Mouse (Mus musculus): Measurements from ENCODE around the gene Ntng2. TPM values are rescaled to one million over a fixed set of nuclear protein-coding genes. Genes with fewer than 3 reads are reported as not detected.
A peak's percentile ranks its signal among the peaks of the same experiment; 100 is the strongest.

The Ntng2 gene
- polyA plus RNA-seq, 1 experiment from 2014 or later: 1.2 TPM

GRCm38 (mm10) chr2:29251095-29252058 lies 1.4 kb downstream of the Ntng2 start:
- Histone ChIP-seq H3K9ac (peak overlapping the region; percentile 61; the same call in 1 of the 2 replicates), H3K4me2 (replicated peaks) (peak overlapping the region; percentile 98), H3K36me3 (no peaks in the 10 kb centered on the region), H3K27ac (no peak overlapping the region), H3K9me3 (no peaks in the 10 kb centered on the region), H3K27me3 (peaks cover 97% of the 10 kb centered on the region), H3K4me1 (peaks cover 24% of the 10 kb centered on the region), H3K4me3 (peak overlapping the region; percentile 60)
- ATAC-seq (ENCODE audit: insufficient number of reproducible peaks, insufficient read depth, low FRiP score, low TSS enrichment): 0 out of 2 replicates have a peak, but pooled peaks have one; percentile 22
- WGBS: under 1% methylated on average over 61 of the region's 61 CpGs

- peaks cover 92% of the 10 kb centered on the region for H3K27me3 ChIP-seq
- H3K4me2 ChIP-seq (replicated peaks): peak overlapping the region; percentile 98
- H3K27ac ChIP-seq: no peak overlapping the region
- no peaks in the 10 kb centered on the region for H3K9me3 ChIP-seq
- peaks cover 24% of the 10 kb centered on the region for H3K4me1 ChIP-seq
- no peak overlapping the region for H3K9ac ChIP-seq
- under 1% methylated on average over 44 of the region's 44 CpGs for WGBS
- no peaks in the 10 kb centered on the region for H3K36me3 ChIP-seq
- ATAC-seq (ENCODE audit: insufficient number of reproducible peaks, insufficient read depth, low FRiP score, low TSS enrichment): no peak
- H3K4me3 ChIP-seq: peak overlapping the region; percentile 60
Measured at GRCm38 (mm10) chr2:29250263-29251094, 2.3 kb downstream of the Ntng2 start.

- WGBS: 3% methylated on average over 10 of the region's 10 CpGs
Measured at GRCm38 (mm10) chr2:29249852-29250251, 3.0 kb downstream of the Ntng2 start.

GRCm38 (mm10) chr2:29248551-29248950 lies 4.3 kb downstream of the Ntng2 start:
- 56% methylated on average over 3 of the region's 3 CpGs for WGBS
- Histone ChIP-seq H3K9me3 (peaks cover 3% of the 10 kb centered on the region; the same call in 1 of the 2 replicates), H3K4me2 (replicated peaks) (no peak overlapping the region), H3K4me1 (peaks cover 23% of the 10 kb centered on the region), H3K4me3 (no peak overlapping the region), H3K27ac (no peak overlapping the region), H3K36me3 (no peaks in the 10 kb centered on the region), H3K27me3 (peaks cover 74% of the 10 kb centered on the region), H3K9ac (no peak overlapping the region)
- ATAC-seq (ENCODE audit: insufficient number of reproducible peaks, insufficient read depth, low FRiP score, low TSS enrichment): no peak

More at GRCm38 (mm10) chr2:29249852-29250251, 3.0 kb downstream of the Ntng2 start:
- H3K9ac ChIP-seq: no peak overlapping the region
- ATAC-seq (ENCODE audit: insufficient number of reproducible peaks, insufficient read depth, low FRiP score, low TSS enrichment): no peak
- peaks cover 87% of the 10 kb centered on the region for H3K27me3 ChIP-seq
- H3K27ac ChIP-seq: no peak overlapping the region
- H3K4me3 ChIP-seq: no peak overlapping the region
- no peaks in the 10 kb centered on the region for H3K9me3 ChIP-seq
- H3K4me2 ChIP-seq (replicated peaks): peak overlapping the region; percentile 98
- peaks cover 24% of the 10 kb centered on the region for H3K4me1 ChIP-seq
- H3K36me3 ChIP-seq: no peaks in the 10 kb centered on the region

- H3K4me2 ChIP-seq (replicated peaks): no peak overlapping the region
- H3K27me3 ChIP-seq: peaks cover 62% of the 10 kb centered on the region
- H3K36me3 ChIP-seq: no peaks in the 10 kb centered on the region
- H3K27ac ChIP-seq: no peak overlapping the region
- H3K9ac ChIP-seq: no peak overlapping the region
- H3K4me1 ChIP-seq: peaks cover 16% of the 10 kb centered on the region
- H3K4me3 ChIP-seq: no peak overlapping the region
- 64% methylated on average over 2 of the region's 2 CpGs for WGBS
- ATAC-seq (ENCODE audit: insufficient number of reproducible peaks, insufficient read depth, low FRiP score, low TSS enrichment): no peak
- H3K9me3 ChIP-seq: peaks cover 3% of the 10 kb centered on the region; the same call in 1 of the 2 replicates
Measured at GRCm38 (mm10) chr2:29247386-29247785, 5.4 kb downstream of the Ntng2 start.

GRCm38 (mm10) chr2:29246891-29247290 lies 5.9 kb downstream of the Ntng2 start:
- Histone ChIP-seq H3K9me3 (peaks cover 3% of the 10 kb centered on the region; the same call in 1 of the 2 replicates), H3K4me3 (no peak overlapping the region), H3K9ac (no peak overlapping the region), H3K27ac (no peak overlapping the region), H3K27me3 (peaks cover 57% of the 10 kb centered on the region), H3K4me2 (replicated peaks) (no peak overlapping the region), H3K4me1 (peaks cover 16% of the 10 kb centered on the region), H3K36me3 (no peaks in the 10 kb centered on the region)
- WGBS: 67% methylated on average over 7 of the region's 7 CpGs
- ATAC-seq (ENCODE audit: insufficient number of reproducible peaks, insufficient read depth, low FRiP score, low TSS enrichment): no peak

GRCm38 (mm10) chr2:29246275-29246674 lies 6.5 kb downstream of the Ntng2 start:
- no peak for ATAC-seq (ENCODE audit: insufficient number of reproducible peaks, insufficient read depth, low FRiP score, low TSS enrichment)
- Histone ChIP-seq H3K9ac (no peak overlapping the region), H3K4me1 (peaks cover 12% of the 10 kb centered on the region), H3K36me3 (no peaks in the 10 kb centered on the region), H3K4me2 (replicated peaks) (no peak overlapping the region), H3K27ac (no peak overlapping the region), H3K9me3 (peaks cover 3% of the 10 kb centered on the region; the same call in 1 of the 2 replicates), H3K4me3 (no peak overlapping the region), H3K27me3 (peaks cover 52% of the 10 kb centered on the region)
- 68% methylated on average over 3 of the region's 3 CpGs for WGBS

GRCm38 (mm10) chr2:29245341-29245779 lies 7.4 kb downstream of the Ntng2 start:
- Histone ChIP-seq H3K4me1 (0 out of 2 replicates have a peak, but pooled peaks cover 3% of the 10 kb centered on the region), H3K36me3 (no peaks in the 10 kb centered on the region), H3K9ac (no peak overlapping the region), H3K4me2 (replicated peaks) (no peak overlapping the region), H3K27ac (no peak overlapping the region), H3K4me3 (no peak overlapping the region), H3K27me3 (peaks cover 45% of the 10 kb centered on the region), H3K9me3 (peaks cover 3% of the 10 kb centered on the region; the same call in 1 of the 2 replicates)
- ATAC-seq (ENCODE audit: insufficient number of reproducible peaks, insufficient read depth, low FRiP score, low TSS enrichment): 0 out of 2 replicates have a peak, but pooled peaks have one; percentile 4
- 37% methylated on average over 10 of the region's 10 CpGs for WGBS

- H3K4me3 ChIP-seq: no peak overlapping the region
- WGBS: 74% methylated on average over 17 of the region's 17 CpGs
- no peaks in the 10 kb centered on the region for H3K36me3 ChIP-seq
- no peak overlapping the region for H3K27ac ChIP-seq
- no peaks in the 10 kb centered on the region for H3K4me1 ChIP-seq
- no peak for ATAC-seq (ENCODE audit: insufficient number of reproducible peaks, insufficient read depth, low FRiP score, low TSS enrichment)
- H3K9ac ChIP-seq: no peak overlapping the region
- peaks cover 3% of the 10 kb centered on the region; the same call in 1 of the 2 replicates for H3K27me3 ChIP-seq
- no peak overlapping the region for H3K4me2 ChIP-seq (replicated peaks)
- peaks cover 3% of the 10 kb centered on the region; the same call in 1 of the 2 replicates for H3K9me3 ChIP-seq
Measured at GRCm38 (mm10) chr2:29239329-29239728, 13.5 kb downstream of the Ntng2 start.

GRCm38 (mm10) chr2:29237623-29238022 lies 15.2 kb downstream of the Ntng2 start:
- Histone ChIP-seq H3K4me2 (replicated peaks) (no peak overlapping the region), H3K9ac (no peak overlapping the region), H3K4me3 (no peak overlapping the region), H3K36me3 (no peaks in the 10 kb centered on the region), H3K4me1 (no peaks in the 10 kb centered on the region), H3K27me3 (peaks cover 3% of the 10 kb centered on the region; the same call in 1 of the 2 replicates), H3K27ac (no peak overlapping the region), H3K9me3 (no peaks in the 10 kb centered on the region)
- 24% methylated on average over 4 of the region's 4 CpGs for WGBS
- ATAC-seq (ENCODE audit: insufficient number of reproducible peaks, insufficient read depth, low FRiP score, low TSS enrichment): no peak

GRCm38 (mm10) chr2:29235811-29236210 lies 17.0 kb downstream of the Ntng2 start:
- H3K27ac ChIP-seq: no peak overlapping the region
- peaks cover 3% of the 10 kb centered on the region; the same call in 1 of the 2 replicates for H3K27me3 ChIP-seq
- no peak overlapping the region for H3K4me2 ChIP-seq (replicated peaks)
- ATAC-seq (ENCODE audit: insufficient number of reproducible peaks, insufficient read depth, low FRiP score, low TSS enrichment): no peak
- H3K4me3 ChIP-seq: no peak overlapping the region
- 65% methylated on average over 7 of the region's 7 CpGs for WGBS
- no peak overlapping the region for H3K9ac ChIP-seq
- no peaks in the 10 kb centered on the region for H3K9me3 ChIP-seq
- H3K36me3 ChIP-seq: no peaks in the 10 kb centered on the region
- no peaks in the 10 kb centered on the region for H3K4me1 ChIP-seq
